Mouse (Mus musculus) urinary bladder, postnatal 10 days (tissue): ENCODE measurements around the gene Gm10964.
"Not testable (repeated sequence)": the region's sequence is repeated elsewhere in the genome, so short reads cannot be mapped to it uniquely, and the experiment has no call there.

Experiments
- DNase-seq: peaks from one replicate; pipeline ENCODE4 v3.0.0; 2022; ENCODE audit warnings: low spot score

The Gm10964 gene

DNA sequence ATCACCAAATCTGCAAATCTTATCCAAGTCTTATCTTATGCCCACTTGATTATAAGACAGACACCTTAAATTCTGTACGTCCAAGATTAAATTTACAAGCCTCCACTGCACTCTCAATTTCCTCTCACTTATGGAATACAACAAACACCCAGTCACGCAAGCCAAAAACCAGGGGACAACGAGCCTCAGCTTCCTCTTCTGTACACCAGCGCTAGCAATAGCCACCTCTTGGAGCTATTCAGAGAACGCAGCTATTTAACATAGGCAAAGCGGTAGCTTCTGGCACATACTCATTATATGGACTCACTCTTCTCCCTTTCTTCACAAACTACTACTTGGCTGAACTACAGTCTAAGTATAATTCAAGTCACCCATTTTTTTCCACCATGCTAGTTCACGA, 40.0 kb downstream of the Gm10964 start:
- DNase-seq, result no peak

- DNase-seq, result no peak
These were observed 41.1 kb downstream of the Gm10964 start for GRCm38 (mm10) chr3:103780271-103780670.

DNA sequence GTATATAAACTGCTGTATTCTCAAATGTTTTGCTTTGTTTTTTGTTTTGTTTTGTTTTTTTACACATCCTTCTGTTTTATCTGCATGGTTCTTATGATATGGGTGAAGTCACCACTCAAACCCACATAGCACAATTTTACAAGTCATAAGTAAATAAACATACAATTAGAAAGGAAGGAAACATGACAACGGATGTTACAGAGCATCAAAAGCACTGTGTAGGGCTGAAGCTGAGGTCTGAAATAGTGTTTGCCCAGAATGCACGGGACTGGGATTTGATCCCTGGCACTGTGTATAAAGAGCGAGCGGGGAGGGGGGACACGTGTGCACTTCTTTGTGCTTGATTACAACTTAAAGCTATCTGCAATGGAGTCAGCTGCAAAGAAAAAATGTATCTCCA, 41.6 kb downstream of the Gm10964 start:
- no peak for DNase-seq

DNA sequence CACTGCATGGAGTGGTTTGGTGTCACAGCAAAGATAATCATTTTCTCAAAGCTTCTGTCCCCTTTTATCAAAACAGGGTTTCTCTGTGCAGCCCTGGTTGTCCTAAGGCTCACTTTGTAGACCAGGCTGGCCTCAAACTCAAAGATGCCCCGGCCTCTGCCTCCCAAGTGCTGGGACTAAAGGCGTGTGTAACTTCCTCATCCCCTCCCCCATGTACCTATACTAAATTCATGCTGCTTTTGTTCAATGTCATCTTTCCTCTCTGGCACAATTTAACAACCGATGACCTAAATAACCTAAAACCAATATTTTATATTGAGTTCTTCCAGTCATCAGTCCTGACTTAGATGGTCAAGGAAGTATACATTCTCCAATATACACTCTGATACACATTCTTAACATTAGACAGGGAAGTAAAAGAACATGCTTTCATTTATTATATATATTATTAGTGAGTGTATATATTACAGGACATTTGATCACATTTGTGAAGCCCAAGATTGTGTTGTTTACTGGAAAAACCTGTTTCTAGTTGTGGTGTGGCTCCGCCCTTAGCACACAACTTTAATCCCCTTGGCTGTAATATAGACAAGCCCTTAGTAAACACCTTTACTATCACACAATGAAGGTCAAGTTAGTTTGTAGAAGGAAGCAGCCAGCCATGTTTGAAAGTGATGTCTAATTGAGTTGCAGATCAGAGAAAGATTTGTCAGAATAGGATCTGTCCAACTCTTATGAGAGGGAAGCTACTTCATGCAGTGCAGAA, 43.9 kb downstream of the Gm10964 start:
- DNase-seq, result no peak

GRCm38 (mm10) chr3:103787225-103787624, 48.1 kb downstream of the Gm10964 start:
- DNase-seq, result no peak

DNA sequence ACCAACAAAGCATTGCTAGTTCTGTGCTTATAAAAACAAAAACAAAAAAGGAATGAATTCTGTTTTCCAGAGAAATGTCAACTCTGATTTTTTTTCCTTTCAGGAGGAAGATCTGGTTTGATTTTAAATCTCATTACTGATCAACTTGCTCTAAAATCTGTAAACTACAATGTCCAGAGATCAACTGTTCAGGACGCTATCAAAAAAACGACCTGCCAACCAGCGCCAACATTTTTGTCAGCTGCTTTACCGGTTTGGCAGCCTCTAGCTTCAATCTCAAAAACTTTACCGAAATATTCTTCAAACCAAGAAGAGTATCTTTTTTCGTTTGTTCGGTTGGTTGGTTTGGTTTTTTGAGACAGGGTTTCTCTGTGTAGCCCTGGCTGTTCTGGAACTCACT, 49.9 kb downstream of the Gm10964 start:
- no peak for DNase-seq

GRCm38 (mm10) chr3:103789891-103790345, 50.8 kb downstream of the Gm10964 start:
- no peak for DNase-seq

DNA sequence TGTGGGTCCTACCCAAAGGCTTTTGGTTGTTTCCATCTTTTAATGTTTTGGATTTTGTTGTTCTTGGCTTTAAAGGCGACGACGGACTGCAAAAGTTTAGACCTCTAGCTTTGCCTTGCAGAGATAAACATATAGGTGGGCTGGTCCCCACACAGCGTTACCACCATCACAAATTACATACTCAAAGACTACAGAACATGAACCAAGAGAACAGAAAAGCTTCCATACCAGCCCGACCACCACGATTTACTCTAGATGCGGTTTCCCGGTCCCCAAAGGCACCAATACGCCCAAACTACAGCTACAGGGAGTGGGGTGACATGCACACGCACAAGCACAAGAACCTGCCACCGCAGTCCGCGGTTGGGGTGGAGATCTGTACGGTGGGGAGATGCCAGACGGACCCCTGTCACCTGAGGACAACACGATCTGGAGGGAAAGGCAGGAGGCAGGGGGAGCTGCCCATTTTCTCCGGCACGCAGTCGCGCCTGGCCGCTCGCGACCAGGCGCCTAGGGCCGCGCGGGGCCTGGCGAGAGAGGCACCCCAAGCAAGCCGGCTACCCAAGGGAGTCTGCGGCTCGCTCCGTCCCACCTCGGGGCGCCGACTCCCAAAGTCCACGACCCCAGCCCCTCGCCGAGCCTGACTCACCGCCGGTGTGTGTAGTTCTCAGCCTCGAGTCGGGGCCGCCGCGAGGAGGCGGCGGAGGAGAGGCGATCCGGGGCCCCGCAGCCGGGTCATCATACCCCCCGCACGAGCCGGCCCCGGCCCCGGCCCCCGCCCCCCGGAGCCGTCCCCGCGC, 51.4 kb downstream of the Gm10964 start:
- DNase-seq, result no peak

DNA sequence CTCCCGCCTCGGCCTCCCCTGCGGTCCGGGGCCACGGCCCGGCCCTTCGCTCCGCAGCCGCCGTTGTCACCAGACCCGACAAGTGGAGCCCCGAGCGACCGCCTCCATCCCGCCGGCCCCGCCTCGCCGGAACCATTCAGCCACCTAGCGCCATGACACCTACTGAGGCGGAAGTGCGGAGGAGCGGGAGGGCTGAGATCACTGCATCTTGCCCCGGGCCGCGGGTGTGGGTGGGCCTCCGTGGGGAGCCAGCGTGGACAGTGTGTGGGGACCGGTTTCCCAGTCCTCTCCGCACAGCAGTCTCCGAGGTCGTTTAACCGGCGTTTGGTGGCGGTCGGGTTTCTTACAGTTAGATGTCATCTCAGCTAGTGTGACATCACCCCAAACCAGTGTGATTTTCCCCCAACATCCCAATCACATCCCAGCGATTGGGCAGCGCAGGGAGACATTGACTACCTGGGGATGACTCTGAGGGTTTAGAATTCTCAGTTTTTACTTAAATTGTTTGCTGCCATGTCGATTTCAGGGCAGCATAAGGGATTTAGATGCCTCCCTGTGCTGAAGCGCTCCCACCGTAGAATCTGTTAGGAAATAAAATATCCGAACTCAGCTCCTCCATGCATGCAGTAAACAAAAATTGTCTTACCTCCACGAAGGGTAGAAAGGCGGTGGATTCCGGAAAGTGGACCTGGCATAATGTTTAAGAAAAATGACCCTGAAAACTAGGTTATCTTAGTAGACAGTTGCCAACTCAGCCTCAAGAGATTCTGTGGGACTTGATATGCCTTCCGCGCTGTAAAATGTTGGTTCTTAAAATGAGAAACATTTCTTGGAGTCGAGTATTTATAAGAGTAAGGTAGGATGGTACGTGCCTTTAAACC, 52.3 kb downstream of the Gm10964 start, which contains the start of gene Hipk1:
Gene Hipk1, minus strand, starts transcription at position 334 of the 881 bp plus-strand sequence.
- DNase-seq, result peak; percentile 88

- DNase-seq, result not testable (repeated sequence)
These were observed 52.9 kb downstream of the Gm10964 start for GRCm38 (mm10) chr3:103792111-103792406.

GRCm38 (mm10) chr3:103792566-103792965, 53.4 kb downstream of the Gm10964 start:
- no peak for DNase-seq
